Comparison of ENCODE assay signal across 8 mouse cellular contexts in genomic region chr9:72797136-72797621, GRCm38 (mm10). TPM values are rescaled to one million over a fixed set of nuclear protein-coding genes. Genes with fewer than 3 reads are reported as not detected.
DNase-seq lines count a peak whose midpoint lies in the region; ATAC-seq lines count a peak whose summit lies in the region.

No protein-coding gene starts in this region.

- 0 out of 2 replicates have a peak overlapping the region, but pooled peaks have one; percentile 10 for H3K4me2 ChIP-seq in liver, embryonic 13.5 days
- H3K4me2 ChIP-seq in stomach, embryonic 16.5 days (ENCODE audit: low read depth, low read length): no peak overlapping the region

- WGBS in liver, embryonic 13.5 days (ENCODE audit: insufficient replicate concordance): 11% methylated on average over 9 of the region's 9 CpGs
- 33% methylated on average over 9 of the region's 9 CpGs for WGBS in stomach, embryonic 16.5 days

- peak; percentile 28 for DNase-seq in adrenal gland, postnatal 14 days
- DNase-seq in adrenal gland, postnatal 4 days (ENCODE audit: low spot score in 2 of 2): no peak
- peak; percentile 87 to 90 for DNase-seq in heart, adult 9 months (ENCODE audit: low spot score in 2 of 2)
- DNase-seq in liver, embryonic 13.5 days: no peak
- no peak for DNase-seq in frontal cortex, postnatal 10 days (ENCODE audit: low spot score in 2 of 2)
- DNase-seq in cerebellum, adult 11 months: no peak
- no peak for DNase-seq in cerebellum, postnatal 10 days

- peak overlapping the region; percentile 29; the same call in 1 of the 2 replicates for H3K9ac ChIP-seq in liver, embryonic 13.5 days
- H3K9ac ChIP-seq in stomach, embryonic 16.5 days (ENCODE audit: low read length): 0 out of 2 replicates have a peak overlapping the region, but pooled peaks have one; percentile 39

- no peak overlapping the region for H3K27ac ChIP-seq in liver, embryonic 13.5 days
- no peak overlapping the region for H3K27ac ChIP-seq in stomach, embryonic 16.5 days (ENCODE audit: low read length)

- no peak for ATAC-seq in liver, embryonic 13.5 days (ENCODE audit: low read depth)
- ATAC-seq in stomach, embryonic 16.5 days (ENCODE audit: insufficient read depth, low FRiP score): no peak

- no peak overlapping the region for H3K4me3 ChIP-seq in liver, embryonic 13.5 days (replicated peaks)
- no peak overlapping the region for H3K4me3 ChIP-seq in stomach, embryonic 16.5 days (replicated peaks; ENCODE audit: low read length)

- H3K27me3 ChIP-seq in liver, embryonic 13.5 days: no peaks in the 10 kb centered on the region
- no peaks in the 10 kb centered on the region for H3K27me3 ChIP-seq in stomach, embryonic 16.5 days (ENCODE audit: control insufficient read depth, insufficient read depth, low read length)

- H3K9me3 ChIP-seq in liver, embryonic 13.5 days (replicated peaks): no peaks in the 10 kb centered on the region
- no peaks in the 10 kb centered on the region for H3K9me3 ChIP-seq in stomach, embryonic 16.5 days (replicated peaks; ENCODE audit: control insufficient read depth, low read length)

- H3K36me3 ChIP-seq in liver, embryonic 13.5 days: no peaks in the 10 kb centered on the region
- H3K36me3 ChIP-seq in stomach, embryonic 16.5 days (ENCODE audit: control insufficient read depth, insufficient read depth, low read length): no peaks in the 10 kb centered on the region

- no peaks in the 10 kb centered on the region; the same call in 1 of the 2 replicates for H3K4me1 ChIP-seq in liver, embryonic 13.5 days (replicated peaks)
- no peaks in the 10 kb centered on the region for H3K4me1 ChIP-seq in stomach, embryonic 16.5 days (ENCODE audit: control insufficient read depth, insufficient read depth, low read length)

RNA-seq across cellular contexts. Expression of gene Prtg, which starts 9.5 kb away (rescaled TPM):
- 0.22 and 0.45 TPM in 2 replicates for total RNA-seq in adrenal gland, postnatal 14 days (2021)
- total RNA-seq in adrenal gland, postnatal 4 days (2021): 1 to 10 TPM; 1.5 to 2.0 TPM
- 0.09 and 0.14 TPM in 2 replicates for polyA plus RNA-seq in liver, embryonic 13.5 days (2015; fragmentation: Nextera tagmentation; extraction: Ambion mirVana)
- 0.25 and 0.31 TPM in 2 replicates for polyA plus RNA-seq in stomach, embryonic 16.5 days (2015; fragmentation: Nextera tagmentation; extraction: Ambion mirVana)

Comparison
In these comparisons a context has a peak if more than half of its experiments do, and no peak if none do; other contexts are left out.
1. DNase-seq: peak in adrenal gland, postnatal 14 days (single experiment) and heart, adult 9 months (2 of 2); none in adrenal gland, postnatal 4 days (0 of 2), liver, embryonic 13.5 days (single experiment), frontal cortex, postnatal 10 days (0 of 2), cerebellum, adult 11 months (single experiment) and cerebellum, postnatal 10 days (0 of 2).